In the genomic region with DNA sequence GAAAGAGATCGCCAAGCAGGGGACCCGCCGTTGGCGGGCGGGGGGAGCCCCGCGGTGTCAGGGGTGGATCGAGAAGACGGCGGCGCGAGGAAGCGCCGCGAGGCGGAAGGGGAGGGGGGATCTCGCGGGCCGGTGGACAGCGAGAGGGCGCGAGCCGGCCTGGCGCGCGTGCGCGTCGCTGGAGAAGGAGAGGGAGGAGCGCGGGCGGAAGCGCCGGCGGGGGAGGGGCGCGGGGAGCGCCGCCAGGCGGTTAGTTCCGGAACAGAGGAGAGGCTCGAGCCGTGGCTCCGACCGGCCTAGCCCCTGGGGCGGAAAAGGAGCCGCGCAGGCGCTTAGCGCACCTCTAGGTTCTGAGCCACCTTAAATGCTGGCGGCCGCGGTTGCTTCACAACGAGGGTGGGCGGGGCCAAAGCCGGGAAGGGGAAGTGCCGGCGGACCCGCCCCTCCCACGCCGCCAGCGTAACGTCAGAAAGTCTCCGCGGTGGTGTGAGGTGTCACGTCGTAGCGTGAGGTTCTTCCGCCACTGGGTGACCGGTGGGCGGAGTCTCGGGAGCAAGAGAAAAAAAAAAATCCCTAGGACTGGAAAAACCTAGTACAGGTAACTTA, we compare ENCODE assay signal across 8 mouse cellular contexts. TPM values are rescaled to one million over a fixed set of nuclear protein-coding genes. Genes with fewer than 3 reads are reported as not detected.
DNase-seq lines count a peak whose midpoint lies in the region; ATAC-seq lines count a peak whose summit lies in the region.

A gene (minus strand): TSS at position 165 of the 606 bp plus-strand sequence.

- peak; percentile 77 for ATAC-seq in megakaryocyte progenitor cell, adult 5-6 weeks (replicated peaks; ENCODE audit: poor library complexity)

- peak; percentile 97 for DNase-seq in adipocyte (ENCODE audit: low spot score)
- peak; percentile 99 for DNase-seq in embryo, embryonic 10 days (ENCODE audit: low spot score)
- peak; percentile 99 for DNase-seq in gastrocnemius, postnatal 10 days
- DNase-seq in induced T-regulatory cell, adult 2 months (ENCODE audit: low read depth) = peak; percentile 100
- peak; percentile 96 to 99 for DNase-seq in left cerebral cortex, adult 9 months (ENCODE audit: low spot score in 2 of 2)
- peak; percentile 99 for DNase-seq in right cerebral cortex, postnatal 14 days
- peak; percentile 92 to 99 for DNase-seq in urinary bladder, postnatal 36 days (ENCODE audit: low spot score in 2 of 2)

RNA-seq across cellular contexts. Expression of the gene that starts here (rescaled TPM):
- 10 to 100 TPM; 33.6 to 45.6 TPM for total RNA-seq in gastrocnemius, postnatal 10 days (2021)
- total RNA-seq in megakaryocyte progenitor cell, adult 5-6 weeks (2015) = 86.9 and 88.6 TPM in 2 replicates
- total RNA-seq in megakaryocyte progenitor cell, adult 5-6 weeks (2017) = 29.0 and 29.5 TPM in 2 replicates

Comparison
In these comparisons a context has a peak if more than half of its experiments do, and no peak if none do; other contexts are left out.
1. Peak in every context shown above with its lines: DNase-seq and ATAC-seq.